Mouse (Mus musculus) erythroblast, embryonic 14.5 days (primary cell): ENCODE results near the gene Ankrd44.

ENCODE experiments used
- GATA1 ChIP-seq: IDR thresholded peaks from 2 replicates; pipeline ENCODE4 v1.6.1; 2012; ENCODE audit warnings: low read length, inconsistent platforms, mixed read lengths
- TAL1 ChIP-seq: IDR thresholded peaks from 3 replicates; pipeline ENCODE4 v1.6.1; 2012; ENCODE audit warnings: low read length, inconsistent platforms, mixed read lengths

- TF ChIP-seq GATA1 (no peak), TAL1 (no peak)
Measured at GRCm38 (mm10) chr1:54856502-54856901, 69.7 kb downstream of the Ankrd44 start.
